Mouse (Mus musculus) gastrocnemius, adult 18-20 months (tissue): ENCODE data around the gene Olfr859. TPM values are rescaled to one million over a fixed set of nuclear protein-coding genes. Genes with fewer than 3 reads are reported as not detected.
"Not testable (repeated sequence)": the region's sequence is repeated elsewhere in the genome, so short reads cannot be mapped to it uniquely, and the experiment has no call there.

Source experiments
- DNase-seq: peaks from one replicate; pipeline ENCODE4 v3.0.0; 2021; ENCODE audit warnings: low spot score
- long read RNA-seq, 2 experiments: library from polyadenylated mRNA; stranded (forward); transcript quantifications; one replicate each; pipeline ENCODE4 v2.0.0; 2021
- total RNA-seq, 2 experiments: library from RNA; stranded (reverse); gene quantifications; 2 replicates each; pipeline ENCODE4 v1.2.3; 2021

Olfr859 gene
- not detected for total RNA-seq
- long read RNA-seq, experiment 1, result 0 reads
- long read RNA-seq, experiment 2, result 0 reads

- not testable (repeated sequence) for DNase-seq
Measured at GRCm38 (mm10) chr9:19804606-19805005, at the start of gene Olfr859. Gene Olfr859 (plus strand): TSS chr9:19804906.

GRCm38 (mm10) chr9:19769136-19769535 lies 35.6 kb upstream of the Olfr859 start:
- no peak for DNase-seq

GRCm38 (mm10) chr9:19769701-19770100 lies 35.0 kb upstream of the Olfr859 start:
- DNase-seq, result no peak

- no peak for DNase-seq
Measured at GRCm38 (mm10) chr9:19779983-19780382, 24.7 kb upstream of the Olfr859 start, which contains the start of gene Olfr58. Gene Olfr58 (plus strand): TSS chr9:19780283.

GRCm38 (mm10) chr9:19803000-19803399 lies 1.7 kb upstream of the Olfr859 start:
- no peak for DNase-seq

- DNase-seq, result no peak
Measured at GRCm38 (mm10) chr9:19849647-19850046, 44.9 kb downstream of the Olfr859 start, which contains the start of gene Olfr860. Gene Olfr860 (minus strand): TSS chr9:19849747.

Other genes with a start within 250 kb of the Olfr859 start
- gene Olfr854, start 237.5 kb upstream of the Olfr859 start, total RNA-seq, result not detected
- gene Olfr855, start 222.3 kb upstream of the Olfr859 start, total RNA-seq, result not detected
- 10 to 100 TPM; 14.3 to 15.2 TPM for gene Zfp317, start 182.8 kb upstream of the Olfr859 start, total RNA-seq
- not detected for gene Olfr857, start 95.5 kb upstream of the Olfr859 start, total RNA-seq
- gene Olfr58, start 24.6 kb upstream of the Olfr859 start, total RNA-seq, result not detected
- gene Olfr860, start 44.8 kb downstream of the Olfr859 start, total RNA-seq, result not detected
- gene Olfr862, start 83.1 kb downstream of the Olfr859 start, total RNA-seq, result not detected
- gene Olfr77, start 112.0 kb downstream of the Olfr859 start, total RNA-seq, result not detected
- gene Olfr866, start 223.1 kb downstream of the Olfr859 start, total RNA-seq, result not detected